Mouse (Mus musculus): Measurements from ENCODE around the gene Adgrl2. TPM values are rescaled to one million over a fixed set of nuclear protein-coding genes. Genes with fewer than 3 reads are reported as not detected.

Adgrl2 gene
- polyA plus RNA-seq, 1 experiment from 2014 or later = 63.6 TPM

DNA sequence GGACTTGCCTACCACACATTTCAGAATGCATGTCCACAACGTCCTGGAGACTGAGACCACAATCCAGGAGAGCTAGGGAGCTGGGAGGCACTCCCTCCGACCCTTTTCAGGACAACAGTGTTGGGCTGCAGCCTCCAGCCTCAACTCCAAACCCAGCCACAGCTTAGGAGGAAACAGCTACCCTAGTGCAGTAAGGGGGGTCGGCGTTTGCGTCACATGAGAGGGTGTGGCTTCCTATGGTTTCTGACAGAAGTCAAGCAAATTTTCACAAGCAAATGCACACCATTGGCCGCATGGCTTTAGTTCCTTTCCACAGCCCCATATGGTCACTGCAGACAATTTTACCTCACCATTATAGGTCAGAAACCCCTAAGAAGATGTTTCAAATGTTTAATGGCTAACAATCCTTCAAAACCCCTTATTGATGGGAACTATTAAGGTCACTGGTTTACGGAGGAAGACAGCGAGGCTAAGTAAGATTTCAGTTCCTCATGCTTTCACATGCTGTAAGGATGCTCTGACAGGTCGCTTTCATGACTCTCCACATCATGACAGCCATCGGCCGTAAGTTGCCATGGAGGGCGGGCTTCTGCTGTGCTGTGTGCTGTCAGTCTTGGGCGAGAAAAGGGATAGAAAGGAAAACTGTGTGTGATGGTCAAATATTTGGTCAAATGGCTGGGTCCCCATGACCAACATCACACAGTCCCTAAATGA lies 94.8 kb downstream of the Adgrl2 start:
- Histone ChIP-seq H3K27me3 (replicated peaks; ENCODE audit: control insufficient read depth, insufficient read depth, low read length) (no peaks in the 10 kb centered on the region), H3K4me2 (ENCODE audit: low read length) (no peak overlapping the region), H3K4me3 (ENCODE audit: low read depth, low read length) (no peak overlapping the region), H3K4me1 (replicated peaks; ENCODE audit: control insufficient read depth, insufficient read depth, low read length) (peaks cover 11% of the 10 kb centered on the region), H3K36me3 (ENCODE audit: control insufficient read depth, insufficient read depth, low read length) (no peaks in the 10 kb centered on the region), H3K9me3 (ENCODE audit: control insufficient read depth, low read length) (no peaks in the 10 kb centered on the region), H3K9ac (ENCODE audit: low read length) (no peak overlapping the region), H3K27ac (ENCODE audit: low read depth) (no peak overlapping the region)
- DNase-seq (ENCODE audit: low spot score) (no peak), ATAC-seq (replicated peaks; ENCODE audit: low FRiP score, low TSS enrichment, low read depth) (no peak)
- 75% methylated on average over 13 of the region's 13 CpGs for WGBS

GRCm38 (mm10) chr3:148894867-148895266 lies 95.5 kb downstream of the Adgrl2 start:
- WGBS = 84% methylated on average over 8 of the region's 8 CpGs
- Histone ChIP-seq H3K9me3 (ENCODE audit: control insufficient read depth, low read length) (no peaks in the 10 kb centered on the region), H3K27ac (ENCODE audit: low read depth) (no peak overlapping the region)

DNA sequence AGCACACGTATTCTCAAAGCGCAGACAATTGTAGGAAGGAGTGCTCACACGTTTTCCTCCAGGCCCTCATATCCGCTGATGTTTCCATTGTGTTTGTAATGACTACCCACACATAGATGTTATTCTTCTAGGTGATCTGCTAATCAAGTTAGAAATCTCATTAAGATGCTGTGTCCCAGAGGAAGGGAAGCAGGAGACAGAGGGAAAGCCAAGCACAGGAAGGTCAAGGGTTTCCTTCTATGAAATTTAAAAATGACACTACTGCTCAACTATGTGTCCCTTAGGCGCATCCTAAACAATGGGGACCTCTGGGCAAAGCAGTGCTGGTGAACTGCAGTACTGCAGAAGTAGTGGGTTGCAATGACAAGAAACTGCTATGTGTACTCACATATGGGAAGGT lies 102.5 kb downstream of the Adgrl2 start:
- H3K4me3 ChIP-seq (ENCODE audit: low read depth, low read length) = no peak overlapping the region
- H3K27me3 ChIP-seq (replicated peaks; ENCODE audit: control insufficient read depth, insufficient read depth, low read length) = no peaks in the 10 kb centered on the region
- no peaks in the 10 kb centered on the region for H3K9me3 ChIP-seq (ENCODE audit: control insufficient read depth, low read length)
- no peak overlapping the region for H3K9ac ChIP-seq (ENCODE audit: low read length)
- peaks cover 13% of the 10 kb centered on the region; the same call in 1 of the 2 replicates for H3K36me3 ChIP-seq (ENCODE audit: control insufficient read depth, insufficient read depth, low read length)
- 83% methylated on average over 5 of the region's 5 CpGs for WGBS
- H3K4me2 ChIP-seq (ENCODE audit: low read length) = no peak overlapping the region
- no peak overlapping the region for H3K27ac ChIP-seq (ENCODE audit: low read depth)
- DNase-seq (ENCODE audit: low spot score) (no peak), ATAC-seq (replicated peaks; ENCODE audit: low FRiP score, low TSS enrichment, low read depth) (no peak)
- H3K4me1 ChIP-seq (replicated peaks; ENCODE audit: control insufficient read depth, insufficient read depth, low read length) = no peaks in the 10 kb centered on the region

More at GRCm38 (mm10) chr3:148894867-148895266, 95.5 kb downstream of the Adgrl2 start:
- peaks cover 7% of the 10 kb centered on the region for H3K4me1 ChIP-seq (replicated peaks; ENCODE audit: control insufficient read depth, insufficient read depth, low read length)
- no peaks in the 10 kb centered on the region for H3K27me3 ChIP-seq (replicated peaks; ENCODE audit: control insufficient read depth, insufficient read depth, low read length)
- DNase-seq (ENCODE audit: low spot score) (no peak), ATAC-seq (replicated peaks; ENCODE audit: low FRiP score, low TSS enrichment, low read depth) (no peak)
- H3K9ac ChIP-seq (ENCODE audit: low read length) = no peak overlapping the region
- no peak overlapping the region for H3K4me2 ChIP-seq (ENCODE audit: low read length)
- H3K4me3 ChIP-seq (ENCODE audit: low read depth, low read length) = no peak overlapping the region
- peaks cover 4% of the 10 kb centered on the region; the same call in 1 of the 2 replicates for H3K36me3 ChIP-seq (ENCODE audit: control insufficient read depth, insufficient read depth, low read length)

- Histone ChIP-seq H3K4me2 (ENCODE audit: low read length) (no peak overlapping the region), H3K27ac (ENCODE audit: low read depth) (no peak overlapping the region), H3K27me3 (replicated peaks; ENCODE audit: control insufficient read depth, insufficient read depth, low read length) (no peaks in the 10 kb centered on the region), H3K4me3 (ENCODE audit: low read depth, low read length) (no peak overlapping the region), H3K9ac (ENCODE audit: low read length) (no peak overlapping the region), H3K4me1 (replicated peaks; ENCODE audit: control insufficient read depth, insufficient read depth, low read length) (no peaks in the 10 kb centered on the region), H3K9me3 (ENCODE audit: control insufficient read depth, low read length) (no peaks in the 10 kb centered on the region), H3K36me3 (ENCODE audit: control insufficient read depth, insufficient read depth, low read length) (peaks cover 13% of the 10 kb centered on the region; the same call in 1 of the 2 replicates)
- 67% methylated on average over 4 of the region's 4 CpGs for WGBS
- no peak for DNase-seq (ENCODE audit: low spot score)
- no peak for ATAC-seq (replicated peaks; ENCODE audit: low FRiP score, low TSS enrichment, low read depth)
Observed at GRCm38 (mm10) chr3:148886956-148887355, 103.4 kb downstream of the Adgrl2 start.

DNA sequence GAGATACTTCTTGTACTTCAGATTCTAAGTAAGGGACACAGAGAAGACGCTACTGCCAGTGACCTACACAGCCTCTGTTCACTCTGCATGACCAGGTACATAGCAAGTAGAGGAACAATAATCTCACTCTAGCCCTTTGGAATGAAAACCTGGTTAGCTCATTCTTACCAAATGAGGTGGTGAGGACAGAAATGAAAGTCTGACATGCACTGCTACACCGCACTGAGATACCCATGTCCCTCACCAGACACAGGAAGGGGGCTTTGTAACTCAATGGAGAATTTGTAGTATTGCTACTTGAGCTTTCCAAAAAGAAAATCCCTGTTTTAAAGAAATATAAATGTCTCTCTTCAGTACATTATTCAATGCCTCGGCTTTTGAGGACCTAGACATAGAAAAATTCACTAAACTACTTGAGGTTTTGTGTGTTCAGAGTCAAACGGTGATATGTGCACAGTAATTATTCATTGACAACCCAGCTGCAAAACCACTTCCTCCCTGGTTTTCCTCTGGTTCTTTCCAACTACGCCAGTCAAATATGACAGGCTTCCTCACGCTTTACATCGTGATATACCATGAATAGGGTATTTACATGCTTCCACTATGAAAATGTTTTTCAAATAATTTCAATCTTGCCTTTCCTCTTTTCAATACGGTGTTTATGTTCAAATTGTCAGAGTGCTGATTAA lies 104.2 kb downstream of the Adgrl2 start:
- no peak overlapping the region for H3K27ac ChIP-seq (ENCODE audit: low read depth)
- ATAC-seq (replicated peaks; ENCODE audit: low FRiP score, low TSS enrichment, low read depth) (no peak), DNase-seq (ENCODE audit: low spot score) (no peak)
- H3K9me3 ChIP-seq (ENCODE audit: control insufficient read depth, low read length) = no peaks in the 10 kb centered on the region
- no peak overlapping the region for H3K9ac ChIP-seq (ENCODE audit: low read length)
- no peaks in the 10 kb centered on the region for H3K4me1 ChIP-seq (replicated peaks; ENCODE audit: control insufficient read depth, insufficient read depth, low read length)
- H3K27me3 ChIP-seq (replicated peaks; ENCODE audit: control insufficient read depth, insufficient read depth, low read length) = no peaks in the 10 kb centered on the region
- no peak overlapping the region for H3K4me2 ChIP-seq (ENCODE audit: low read length)
- H3K4me3 ChIP-seq (ENCODE audit: low read depth, low read length) = no peak overlapping the region
- WGBS = 80% methylated on average over 8 of the region's 8 CpGs
- H3K36me3 ChIP-seq (ENCODE audit: control insufficient read depth, insufficient read depth, low read length) = peaks cover 13% of the 10 kb centered on the region; the same call in 1 of the 2 replicates

DNA sequence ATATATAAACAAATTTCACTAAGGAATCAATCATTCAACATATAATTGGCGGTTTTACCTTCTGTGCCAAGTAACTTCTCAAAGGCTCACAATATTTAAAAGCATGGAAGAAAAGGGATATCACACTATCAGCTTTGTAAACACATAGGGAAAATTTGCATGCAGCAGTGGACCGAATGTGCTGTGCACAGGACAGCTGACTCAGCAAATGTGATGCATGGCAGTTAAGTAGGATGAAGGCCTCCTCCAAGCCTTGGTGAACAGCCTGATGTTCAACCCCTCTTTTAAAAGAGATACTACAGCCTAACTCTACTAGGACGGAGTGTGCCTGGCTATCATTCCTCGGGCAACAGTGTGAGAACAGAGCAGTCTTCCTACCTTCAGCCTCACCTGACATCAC lies 105.2 kb downstream of the Adgrl2 start:
- H3K4me2 ChIP-seq (ENCODE audit: low read length) = no peak overlapping the region
- H3K27me3 ChIP-seq (replicated peaks; ENCODE audit: control insufficient read depth, insufficient read depth, low read length) = no peaks in the 10 kb centered on the region
- H3K9me3 ChIP-seq (ENCODE audit: control insufficient read depth, low read length) = no peaks in the 10 kb centered on the region
- 84% methylated on average over 4 of the region's 4 CpGs for WGBS
- DNase-seq (ENCODE audit: low spot score) = no peak
- H3K4me1 ChIP-seq (replicated peaks; ENCODE audit: control insufficient read depth, insufficient read depth, low read length) = no peaks in the 10 kb centered on the region
- H3K9ac ChIP-seq (ENCODE audit: low read length) = no peak overlapping the region
- H3K4me3 ChIP-seq (ENCODE audit: low read depth, low read length) = no peak overlapping the region
- ATAC-seq (replicated peaks; ENCODE audit: low FRiP score, low TSS enrichment, low read depth) = no peak
- no peak overlapping the region for H3K27ac ChIP-seq (ENCODE audit: low read depth)
- H3K36me3 ChIP-seq (ENCODE audit: control insufficient read depth, insufficient read depth, low read length) = peaks cover 10% of the 10 kb centered on the region; the same call in 1 of the 2 replicates

DNA sequence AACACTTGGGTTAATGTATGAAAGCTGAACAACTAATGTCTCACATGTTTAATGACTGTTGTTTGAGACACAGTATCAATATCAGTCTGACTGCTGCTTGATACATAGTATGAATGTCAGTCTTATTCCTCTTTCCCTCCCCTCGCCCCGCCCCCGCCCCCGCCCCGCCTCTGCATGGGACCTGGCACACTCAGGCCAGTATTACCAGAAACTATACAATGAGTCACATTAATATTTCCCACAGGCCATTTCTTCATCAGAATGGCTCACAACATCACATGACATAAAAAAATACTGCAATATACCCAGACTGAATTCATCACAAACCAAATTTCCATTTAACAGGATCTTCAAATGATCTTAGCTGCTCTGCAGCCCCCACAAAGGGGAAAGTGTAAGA lies 108.9 kb downstream of the Adgrl2 start:
- no peaks in the 10 kb centered on the region for H3K27me3 ChIP-seq (replicated peaks; ENCODE audit: control insufficient read depth, insufficient read depth, low read length)
- no peak overlapping the region for H3K4me2 ChIP-seq (ENCODE audit: low read length)
- DNase-seq (ENCODE audit: low spot score) (no peak), ATAC-seq (replicated peaks; ENCODE audit: low FRiP score, low TSS enrichment, low read depth) (no peak)
- no peaks in the 10 kb centered on the region for H3K9me3 ChIP-seq (ENCODE audit: control insufficient read depth, low read length)
- H3K4me3 ChIP-seq (ENCODE audit: low read depth, low read length) = no peak overlapping the region
- H3K36me3 ChIP-seq (ENCODE audit: control insufficient read depth, insufficient read depth, low read length) = no peaks in the 10 kb centered on the region
- H3K9ac ChIP-seq (ENCODE audit: low read length) = no peak overlapping the region
- WGBS = 97% methylated on average over 5 of the region's 5 CpGs
- no peaks in the 10 kb centered on the region for H3K4me1 ChIP-seq (replicated peaks; ENCODE audit: control insufficient read depth, insufficient read depth, low read length)
- H3K27ac ChIP-seq (ENCODE audit: low read depth) = no peak overlapping the region

DNA sequence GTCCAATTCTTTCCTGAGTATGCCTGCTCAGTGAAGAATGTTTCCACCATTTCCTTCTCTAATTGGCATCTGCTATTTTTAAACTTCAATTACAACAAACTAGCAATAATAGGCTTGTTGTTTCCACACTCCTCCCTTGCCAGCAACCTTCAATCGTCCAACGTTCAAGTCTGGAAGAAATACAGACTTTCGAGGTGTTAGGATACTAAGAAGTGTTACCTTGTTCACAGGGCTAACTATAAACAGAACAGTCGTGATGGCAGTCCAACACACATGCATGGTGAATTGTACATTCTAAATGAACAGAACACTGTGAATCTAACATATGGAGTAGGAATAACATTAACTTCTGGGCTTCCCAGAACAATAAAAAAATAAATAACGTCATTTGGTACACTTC lies 117.8 kb downstream of the Adgrl2 start:
- Histone ChIP-seq H3K4me2 (ENCODE audit: low read length) (no peak overlapping the region), H3K36me3 (ENCODE audit: control insufficient read depth, insufficient read depth, low read length) (0 out of 2 replicates have a peak, but pooled peaks cover 2% of the 10 kb centered on the region), H3K4me3 (ENCODE audit: low read depth, low read length) (no peak overlapping the region), H3K27me3 (replicated peaks; ENCODE audit: control insufficient read depth, insufficient read depth, low read length) (no peaks in the 10 kb centered on the region), H3K27ac (ENCODE audit: low read depth) (no peak overlapping the region), H3K9me3 (ENCODE audit: control insufficient read depth, low read length) (no peaks in the 10 kb centered on the region), H3K9ac (ENCODE audit: low read length) (no peak overlapping the region), H3K4me1 (replicated peaks; ENCODE audit: control insufficient read depth, insufficient read depth, low read length) (no peaks in the 10 kb centered on the region)
- WGBS = 76% methylated on average over 5 of the region's 5 CpGs
- DNase-seq (ENCODE audit: low spot score) (no peak), ATAC-seq (replicated peaks; ENCODE audit: low FRiP score, low TSS enrichment, low read depth) (no peak)

Measured in intestine, embryonic 14.5 days (tissue).